Mouse (Mus musculus) intestine, embryonic 15.5 days (tissue): ENCODE measurements around the gene Pth2r. TPM values are rescaled to one million over a fixed set of nuclear protein-coding genes. Genes with fewer than 3 reads are reported as not detected.

ENCODE experiments used
- ATAC-seq: fragments of 200-750 bp; cut with Nextera tagmentation; 2 replicates; pipeline ENCODE4 v1.8.0; 2017; ENCODE audit warnings: moderate TSS enrichment, moderate library complexity
- H3K27ac ChIP-seq: fragments of 300-500 bp; sonication (generic); 2 replicates; pipeline ENCODE4 v1.5.1; 2015; ENCODE audit warnings: mild to moderate bottlenecking, inconsistent platforms
- H3K27me3 ChIP-seq: fragments of 300-500 bp; sonication (generic); replicated peaks from 2 replicates; pipeline ENCODE4 v1.6.1; 2015; ENCODE audit warnings: inconsistent platforms
- H3K36me3 ChIP-seq: fragments of 300-500 bp; sonication (generic); 2 replicates; pipeline ENCODE4 v1.6.1; 2015; ENCODE audit warnings: inconsistent platforms
- H3K4me1 ChIP-seq: fragments of 300-500 bp; sonication (generic); replicated peaks from 2 replicates; pipeline ENCODE4 v1.6.1; 2015; ENCODE audit warnings: inconsistent platforms
- H3K4me2 ChIP-seq: fragments of 300-500 bp; sonication (generic); replicated peaks from 2 replicates; pipeline ENCODE4 v1.6.1; 2015; ENCODE audit warnings: mild to moderate bottlenecking, inconsistent platforms
- H3K4me3 ChIP-seq: fragments of 300-500 bp; sonication (generic); replicated peaks from 2 replicates; pipeline ENCODE4 v1.5.1; 2015; ENCODE audit warnings: inconsistent platforms
- H3K9ac ChIP-seq: fragments of 300-500 bp; sonication (generic); 2 replicates; pipeline ENCODE4 v1.6.1; 2015; ENCODE audit warnings: inconsistent platforms
- H3K9me3 ChIP-seq: fragments of 300-500 bp; sonication (generic); 2 replicates; pipeline ENCODE4 v1.6.1; 2016; ENCODE audit warnings: inconsistent platforms
- WGBS: fragments of 180-500 bp; shearing (Covaris S2); methylation state at CpG from one replicate; pipeline ENCODE4 v1.1.7; 2015; 5-methylcytosine and 5-hydroxymethylcytosine counted together
- polyA plus RNA-seq: library from polyadenylated mRNA; unstranded; fragments of >200 nt; fragmentation: Nextera tagmentation; extraction: Ambion mirVana; gene quantifications from 2 replicates; pipeline ENCODE4 v1.2.1, GENCODE M21; 2015

The Pth2r gene
- polyA plus RNA-seq = not detected in 2 replicates

DNA sequence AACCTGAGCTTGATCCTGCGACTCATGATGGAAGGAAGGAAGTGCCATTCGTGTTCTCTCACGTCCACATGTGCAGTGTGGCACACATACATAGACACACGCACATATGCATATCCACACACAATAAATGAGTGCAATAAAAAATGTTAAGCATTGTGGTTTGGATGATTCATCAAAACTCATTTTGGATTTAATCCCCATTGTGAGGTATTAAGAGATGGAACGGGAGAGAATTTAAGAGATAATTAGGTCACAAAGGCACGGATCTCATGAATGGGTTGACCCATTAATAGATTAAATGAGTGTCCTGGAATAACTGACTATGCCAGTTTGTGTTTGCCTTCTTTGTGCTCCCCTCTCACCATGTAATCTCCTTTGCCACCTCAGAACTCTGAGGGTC lies at the start of gene Pth2r:
Gene Pth2r (plus strand): TSS at position 301 of the 400 bp plus-strand sequence.
- Histone ChIP-seq H3K9ac (no peak within 1 kb of the TSS), H3K27ac (no peak within 1 kb of the TSS), H3K36me3 (0 out of 2 replicates have a peak, but pooled peaks cover 3% of the 10 kb centered on the region), H3K4me1 (no peaks in the 10 kb centered on the region), H3K27me3 (no peaks in the 10 kb centered on the region), H3K4me3 (no peak within 1 kb of the TSS), H3K9me3 (no peaks in the 10 kb centered on the region), H3K4me2 (no peak within 1 kb of the TSS)
- WGBS = 81% methylated on average over 6 of the region's 6 CpGs
- ATAC-seq = no peak

DNA sequence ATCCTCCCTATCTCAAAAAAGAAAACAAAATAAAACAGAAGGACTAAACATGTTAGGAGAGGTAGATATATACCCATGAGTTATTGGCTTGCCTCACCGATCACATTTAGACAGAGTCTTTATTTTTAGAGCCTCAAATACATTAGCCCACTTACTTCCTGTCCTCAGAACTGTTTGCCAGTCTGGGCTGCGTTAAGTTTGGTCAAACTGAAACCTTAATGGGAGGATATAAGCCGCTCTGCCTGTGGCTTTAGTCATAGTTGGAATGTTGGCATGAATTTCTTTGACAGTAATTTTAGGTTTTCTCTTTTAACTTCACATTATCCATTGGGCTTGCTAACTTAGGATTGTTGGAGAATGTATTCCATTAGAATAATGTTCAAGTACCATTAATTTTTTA lies 44.1 kb upstream of the Pth2r start:
- H3K4me1 ChIP-seq = no peaks in the 10 kb centered on the region
- H3K27ac ChIP-seq = no peak overlapping the region
- no peak overlapping the region for H3K4me2 ChIP-seq
- H3K9me3 ChIP-seq = no peaks in the 10 kb centered on the region
- no peak for ATAC-seq
- H3K36me3 ChIP-seq = peaks cover 4% of the 10 kb centered on the region; the same call in 1 of the 2 replicates
- no peak overlapping the region for H3K4me3 ChIP-seq
- 82% methylated on average over 3 of the region's 3 CpGs for WGBS
- no peaks in the 10 kb centered on the region for H3K27me3 ChIP-seq
- H3K9ac ChIP-seq = no peak overlapping the region

- Histone ChIP-seq H3K27me3 (no peaks in the 10 kb centered on the region), H3K27ac (no peak overlapping the region), H3K4me1 (no peaks in the 10 kb centered on the region), H3K9ac (no peak overlapping the region), H3K9me3 (no peaks in the 10 kb centered on the region), H3K4me2 (no peak overlapping the region), H3K36me3 (peaks cover 7% of the 10 kb centered on the region), H3K4me3 (no peak overlapping the region)
- WGBS = 82% methylated on average over 1 of the region's 1 CpGs
- no peak for ATAC-seq
These were observed 36.2 kb upstream of the Pth2r start for GRCm38 (mm10) chr1:65245637-65246036.

- no peaks in the 10 kb centered on the region for H3K27me3 ChIP-seq
- H3K4me2 ChIP-seq = no peak overlapping the region
- ATAC-seq = no peak
- WGBS = 49% methylated on average over 3 of the region's 3 CpGs
- no peak overlapping the region for H3K9ac ChIP-seq
- no peak overlapping the region for H3K27ac ChIP-seq
- H3K4me3 ChIP-seq = no peak overlapping the region
- H3K4me1 ChIP-seq = no peaks in the 10 kb centered on the region
- 0 out of 2 replicates have a peak, but pooled peaks cover 3% of the 10 kb centered on the region for H3K36me3 ChIP-seq
- H3K9me3 ChIP-seq = no peaks in the 10 kb centered on the region
These were observed 1.4 kb upstream of the Pth2r start for GRCm38 (mm10) chr1:65280461-65280860.

- Histone ChIP-seq H3K9ac (no peak overlapping the region), H3K4me2 (no peak overlapping the region), H3K27me3 (no peaks in the 10 kb centered on the region), H3K4me3 (no peak overlapping the region), H3K9me3 (no peaks in the 10 kb centered on the region), H3K36me3 (0 out of 2 replicates have a peak, but pooled peaks cover 3% of the 10 kb centered on the region), H3K27ac (no peak overlapping the region), H3K4me1 (no peaks in the 10 kb centered on the region)
- WGBS = 14% methylated on average over 6 of the region's 6 CpGs
- no peak for ATAC-seq
These were observed 910 bp downstream of the Pth2r start for GRCm38 (mm10) chr1:65282766-65283165.

DNA sequence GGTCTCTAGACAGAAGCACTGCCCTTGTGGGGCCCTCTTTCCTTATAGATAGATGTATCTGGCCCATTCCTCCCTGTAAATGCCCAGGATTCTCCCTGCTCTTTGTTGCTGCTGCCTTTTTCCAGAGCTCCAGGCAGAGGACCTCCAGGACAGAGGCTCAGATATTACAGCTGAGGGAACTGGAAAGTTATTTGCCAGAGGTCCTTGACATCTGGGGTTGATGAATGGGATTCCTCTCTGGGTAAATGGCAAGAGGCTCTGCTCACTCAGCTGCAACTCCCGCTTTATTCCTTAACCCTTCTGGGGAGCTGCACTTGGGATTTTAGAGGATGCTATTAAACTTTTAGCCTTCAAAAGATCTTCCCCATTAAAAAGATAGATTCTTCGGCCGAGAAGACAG lies 26.6 kb downstream of the Pth2r start:
- Histone ChIP-seq H3K9ac (no peak overlapping the region), H3K4me2 (no peak overlapping the region), H3K9me3 (no peaks in the 10 kb centered on the region), H3K4me1 (0 out of 2 replicates have a peak, but pooled peaks cover 6% of the 10 kb centered on the region), H3K27me3 (peaks cover 16% of the 10 kb centered on the region), H3K36me3 (no peaks in the 10 kb centered on the region), H3K27ac (no peak overlapping the region), H3K4me3 (no peak overlapping the region)
- no peak for ATAC-seq
- WGBS = 62% methylated on average over 3 of the region's 3 CpGs

- Histone ChIP-seq H3K4me2 (peak overlapping the region; percentile 56), H3K27me3 (peaks cover 16% of the 10 kb centered on the region), H3K9me3 (no peaks in the 10 kb centered on the region), H3K4me3 (peak overlapping the region; percentile 18; the same call in 1 of the 2 replicates), H3K27ac (no peak overlapping the region), H3K36me3 (no peaks in the 10 kb centered on the region), H3K9ac (no peak overlapping the region), H3K4me1 (0 out of 2 replicates have a peak, but pooled peaks cover 6% of the 10 kb centered on the region)
- ATAC-seq = 0 out of 2 replicates have a peak, but pooled peaks have one; percentile 43
- WGBS = 3% methylated on average over 29 of the region's 29 CpGs
These were observed 29.5 kb downstream of the Pth2r start for GRCm38 (mm10) chr1:65311214-65311933.

DNA sequence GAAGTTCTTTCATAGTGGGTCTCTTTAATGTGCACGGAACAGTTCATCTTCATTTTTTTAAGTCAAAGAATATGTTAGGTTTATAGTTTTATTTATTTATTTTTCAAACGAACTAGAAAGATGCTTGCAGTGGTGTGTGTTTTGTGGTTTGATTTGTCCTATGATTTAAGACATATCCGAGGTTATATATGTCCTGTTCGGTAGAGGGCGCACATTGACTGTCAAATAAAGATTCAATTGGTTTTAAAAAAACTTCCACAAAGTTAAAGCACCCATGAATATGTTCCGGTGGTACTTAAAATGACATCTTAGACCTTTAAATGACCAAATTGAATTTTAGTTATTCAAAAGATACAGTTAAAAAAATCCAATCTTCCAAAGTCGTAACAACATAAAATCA lies 30.3 kb downstream of the Pth2r start:
- 11% methylated on average over 7 of the region's 7 CpGs for WGBS
- no peak for ATAC-seq
- H3K4me3 ChIP-seq = no peak overlapping the region

GRCm38 (mm10) chr1:65312896-65313295 lies 31.0 kb downstream of the Pth2r start:
- no peak for ATAC-seq
- no peak overlapping the region for H3K4me3 ChIP-seq
- 0 out of 2 replicates have a peak, but pooled peaks cover 6% of the 10 kb centered on the region for H3K4me1 ChIP-seq
- no peaks in the 10 kb centered on the region for H3K36me3 ChIP-seq
- 54% methylated on average over 2 of the region's 2 CpGs for WGBS
- no peaks in the 10 kb centered on the region for H3K9me3 ChIP-seq
- no peak overlapping the region for H3K4me2 ChIP-seq
- H3K27me3 ChIP-seq = peaks cover 16% of the 10 kb centered on the region
- H3K27ac ChIP-seq = no peak overlapping the region
- no peak overlapping the region for H3K9ac ChIP-seq

More for the DNA sequence above, 30.3 kb downstream of the Pth2r start:
- Histone ChIP-seq H3K9ac (no peak overlapping the region), H3K27me3 (peaks cover 16% of the 10 kb centered on the region), H3K9me3 (no peaks in the 10 kb centered on the region), H3K27ac (no peak overlapping the region), H3K36me3 (no peaks in the 10 kb centered on the region), H3K4me2 (no peak overlapping the region), H3K4me1 (0 out of 2 replicates have a peak, but pooled peaks cover 6% of the 10 kb centered on the region)

DNA sequence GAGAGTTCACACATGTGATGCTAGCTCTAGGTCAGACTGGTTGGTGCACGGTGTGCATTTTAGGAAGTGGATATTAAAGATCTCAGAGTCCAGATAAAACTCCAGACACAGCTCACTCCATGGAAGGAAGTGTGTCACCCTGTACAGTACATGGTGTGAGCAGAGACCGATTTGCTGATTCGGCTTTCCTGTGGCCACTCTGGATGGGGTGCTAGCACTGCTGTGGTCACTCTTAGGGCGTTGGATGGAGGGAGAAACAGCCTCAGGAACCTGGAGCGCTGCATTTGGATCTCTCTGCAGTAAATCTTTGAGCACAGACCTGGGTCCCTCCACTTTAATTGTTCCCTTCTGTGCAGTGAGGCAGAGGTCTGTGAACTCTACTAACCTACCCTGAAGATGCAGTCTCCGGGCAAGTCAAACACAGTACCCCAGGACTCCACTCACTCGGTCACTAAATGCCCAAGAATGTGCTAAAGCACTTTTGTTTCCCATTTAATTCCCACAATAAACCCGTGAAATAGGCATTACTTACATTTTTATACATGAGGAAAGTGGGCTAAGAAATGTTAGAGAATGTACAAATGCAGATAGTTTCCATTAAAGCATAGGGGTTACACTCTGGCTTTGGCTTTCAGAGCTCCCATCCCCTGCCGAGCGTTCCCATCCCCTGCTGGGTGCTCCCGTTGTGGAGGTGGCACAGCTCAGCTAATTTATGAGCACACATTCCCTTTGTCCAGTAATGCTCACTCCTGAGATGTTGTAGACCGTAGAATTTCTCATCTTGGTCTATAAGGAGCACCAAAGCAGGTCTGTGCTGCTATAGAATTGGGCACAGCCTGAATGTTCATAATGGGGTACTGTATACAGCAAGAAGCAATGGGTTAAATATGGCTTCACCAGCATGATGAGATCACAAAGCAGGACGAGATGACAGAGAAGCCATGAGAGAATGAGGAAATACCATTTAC lies 32.5 kb downstream of the Pth2r start:
- Histone ChIP-seq H3K27me3 (peaks cover 16% of the 10 kb centered on the region), H3K9ac (no peak overlapping the region), H3K4me3 (no peak overlapping the region), H3K4me1 (0 out of 2 replicates have a peak, but pooled peaks cover 6% of the 10 kb centered on the region), H3K9me3 (no peaks in the 10 kb centered on the region), H3K27ac (no peak overlapping the region), H3K4me2 (no peak overlapping the region), H3K36me3 (no peaks in the 10 kb centered on the region)
- no peak for ATAC-seq
- WGBS = 71% methylated on average over 13 of the region's 13 CpGs

DNA sequence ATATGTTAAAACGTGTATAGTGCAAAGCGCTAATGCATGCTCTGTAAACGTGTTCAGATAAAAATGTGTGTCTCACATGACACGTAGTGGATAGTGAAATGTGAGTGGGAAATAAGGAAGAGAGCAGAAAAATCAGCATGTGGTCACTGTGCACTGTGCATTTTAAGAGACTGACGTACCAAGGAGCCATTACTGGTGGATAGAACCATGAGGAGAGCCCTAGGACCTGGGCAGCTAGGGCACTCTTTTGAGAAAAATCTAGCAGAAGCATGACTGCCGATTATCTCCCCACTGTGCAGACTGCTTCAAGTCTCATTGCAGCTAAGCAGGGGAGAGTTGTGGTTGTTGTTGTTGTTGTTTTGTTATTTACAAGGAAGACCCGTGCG lies 33.2 kb downstream of the Pth2r start:
- Histone ChIP-seq H3K4me2 (no peak overlapping the region), H3K9ac (no peak overlapping the region), H3K27ac (no peak overlapping the region), H3K9me3 (no peaks in the 10 kb centered on the region), H3K27me3 (peaks cover 16% of the 10 kb centered on the region), H3K36me3 (no peaks in the 10 kb centered on the region), H3K4me1 (0 out of 2 replicates have a peak, but pooled peaks cover 6% of the 10 kb centered on the region), H3K4me3 (no peak overlapping the region)
- WGBS = 79% methylated on average over 8 of the region's 8 CpGs
- ATAC-seq = no peak

DNA sequence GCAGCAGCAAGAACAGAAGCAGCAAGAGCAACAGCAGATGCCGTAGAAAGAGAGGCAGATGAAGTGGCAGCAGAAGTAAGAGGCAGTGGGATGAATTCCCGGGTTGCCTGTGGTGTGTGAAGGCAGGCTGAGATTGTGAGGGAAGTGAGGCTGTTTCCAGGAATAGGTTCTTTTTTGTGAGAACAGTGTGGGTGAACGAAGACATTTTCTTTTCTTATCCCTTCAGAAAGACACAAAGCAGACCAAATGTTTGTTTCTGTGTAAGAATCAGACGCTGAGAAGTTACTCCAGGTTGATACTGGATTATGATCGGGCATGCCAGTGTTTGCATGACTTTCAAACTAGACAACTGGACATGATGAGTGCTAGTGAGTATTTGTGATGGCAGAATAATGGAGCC lies 52.2 kb downstream of the Pth2r start:
- 86% methylated on average over 5 of the region's 5 CpGs for WGBS
- H3K36me3 ChIP-seq = no peaks in the 10 kb centered on the region
- no peak for ATAC-seq
- no peaks in the 10 kb centered on the region for H3K4me1 ChIP-seq
- H3K9me3 ChIP-seq = no peaks in the 10 kb centered on the region
- no peaks in the 10 kb centered on the region for H3K27me3 ChIP-seq
- no peak overlapping the region for H3K4me2 ChIP-seq
- H3K4me3 ChIP-seq = no peak overlapping the region
- H3K9ac ChIP-seq = no peak overlapping the region
- no peak overlapping the region for H3K27ac ChIP-seq
